Mouse (Mus musculus): ENCODE data around the gene Chrnd. TPM values are rescaled to one million over a fixed set of nuclear protein-coding genes. Genes with fewer than 3 reads are reported as not detected.

Gene Chrnd
- polyA plus RNA-seq, 1 experiment = not detected

GRCm38 (mm10) chr1:87180896-87181295, 9.5 kb upstream of the Chrnd start:
- TF ChIP-seq TAL1 (IDR thresholded peaks at IDR 0.05; ENCODE audit: low read length) = no peak
- no peak for TF ChIP-seq GATA1 (IDR thresholded peaks at IDR 0.05; ENCODE audit: low read length)
- Histone ChIP-seq H3K4me1 (ENCODE audit: control insufficient read depth) (peaks cover 4% of the 10 kb centered on the region), H3K36me3 (ENCODE audit: control insufficient read depth) (no peaks in the 10 kb centered on the region), H3K27me3 (ENCODE audit: control insufficient read depth) (peaks cover 26% of the 10 kb centered on the region), H3K4me3 (replicated peaks) (no peak overlapping the region), H3K9me3 (ENCODE audit: control insufficient read depth, low read length) (no peaks in the 10 kb centered on the region)

- H3K27me3 ChIP-seq (ENCODE audit: control insufficient read depth) = peaks cover 48% of the 10 kb centered on the region
- no peak within 1 kb of the TSS for H3K4me3 ChIP-seq (replicated peaks)
- TF ChIP-seq TAL1 (IDR thresholded peaks at IDR 0.05; ENCODE audit: low read length) (no peak), GATA1 (IDR thresholded peaks at IDR 0.05; ENCODE audit: low read length) (no peak)
- peaks cover 6% of the 10 kb centered on the region for H3K4me1 ChIP-seq (ENCODE audit: control insufficient read depth)
- H3K9me3 ChIP-seq (ENCODE audit: control insufficient read depth, low read length) = no peaks in the 10 kb centered on the region
- H3K36me3 ChIP-seq (ENCODE audit: control insufficient read depth) = no peaks in the 10 kb centered on the region
Observed at GRCm38 (mm10) chr1:87183013-87183412, 7.4 kb upstream of the Chrnd start, which contains the start of gene Prss56. Gene Prss56 (plus strand): TSS chr1:87183313.

- TF ChIP-seq GATA1 (IDR thresholded peaks at IDR 0.05; ENCODE audit: low read length) = no peak
- no peak for TF ChIP-seq TAL1 (IDR thresholded peaks at IDR 0.05; ENCODE audit: low read length)
- Histone ChIP-seq H3K4me3 (replicated peaks) (no peak overlapping the region), H3K9me3 (ENCODE audit: control insufficient read depth, low read length) (no peaks in the 10 kb centered on the region), H3K27me3 (ENCODE audit: control insufficient read depth) (peaks cover 50% of the 10 kb centered on the region), H3K36me3 (ENCODE audit: control insufficient read depth) (no peaks in the 10 kb centered on the region), H3K4me1 (ENCODE audit: control insufficient read depth) (peaks cover 6% of the 10 kb centered on the region)
Observed at GRCm38 (mm10) chr1:87183998-87184750, 6.2 kb upstream of the Chrnd start.

GRCm38 (mm10) chr1:87184751-87185139, 5.7 kb upstream of the Chrnd start:
- Histone ChIP-seq H3K36me3 (ENCODE audit: control insufficient read depth) (no peaks in the 10 kb centered on the region), H3K4me1 (ENCODE audit: control insufficient read depth) (peaks cover 6% of the 10 kb centered on the region), H3K9me3 (ENCODE audit: control insufficient read depth, low read length) (no peaks in the 10 kb centered on the region), H3K4me3 (replicated peaks) (no peak overlapping the region), H3K27me3 (ENCODE audit: control insufficient read depth) (peaks cover 50% of the 10 kb centered on the region)
- TF ChIP-seq TAL1 (IDR thresholded peaks at IDR 0.05; ENCODE audit: low read length) (no peak), GATA1 (IDR thresholded peaks at IDR 0.05; ENCODE audit: low read length) (no peak)

- Histone ChIP-seq H3K4me1 (ENCODE audit: control insufficient read depth) (peaks cover 6% of the 10 kb centered on the region), H3K4me3 (replicated peaks) (no peak overlapping the region), H3K27me3 (ENCODE audit: control insufficient read depth) (peaks cover 50% of the 10 kb centered on the region), H3K9me3 (ENCODE audit: control insufficient read depth, low read length) (no peaks in the 10 kb centered on the region), H3K36me3 (ENCODE audit: control insufficient read depth) (no peaks in the 10 kb centered on the region)
- TF ChIP-seq GATA1 (IDR thresholded peaks at IDR 0.05; ENCODE audit: low read length) (no peak), TAL1 (IDR thresholded peaks at IDR 0.05; ENCODE audit: low read length) (no peak)
Observed at GRCm38 (mm10) chr1:87185526-87185925, 4.9 kb upstream of the Chrnd start.

GRCm38 (mm10) chr1:87186261-87187036, 4.0 kb upstream of the Chrnd start:
- H3K27me3 ChIP-seq (ENCODE audit: control insufficient read depth) = peaks cover 50% of the 10 kb centered on the region
- no peak for TF ChIP-seq GATA1 (IDR thresholded peaks at IDR 0.05; ENCODE audit: low read length)
- H3K9me3 ChIP-seq (ENCODE audit: control insufficient read depth, low read length) = no peaks in the 10 kb centered on the region
- H3K36me3 ChIP-seq (ENCODE audit: control insufficient read depth) = no peaks in the 10 kb centered on the region
- H3K4me3 ChIP-seq (replicated peaks) = peak overlapping the region; percentile 36
- peaks cover 6% of the 10 kb centered on the region for H3K4me1 ChIP-seq (ENCODE audit: control insufficient read depth)

GRCm38 (mm10) chr1:87187037-87187355, 3.4 kb upstream of the Chrnd start:
- peaks cover 50% of the 10 kb centered on the region for H3K27me3 ChIP-seq (ENCODE audit: control insufficient read depth)
- TF ChIP-seq GATA1 (IDR thresholded peaks at IDR 0.05; ENCODE audit: low read length) (no peak), TAL1 (IDR thresholded peaks at IDR 0.05; ENCODE audit: low read length) (no peak)
- no peaks in the 10 kb centered on the region for H3K9me3 ChIP-seq (ENCODE audit: control insufficient read depth, low read length)
- H3K36me3 ChIP-seq (ENCODE audit: control insufficient read depth) = no peaks in the 10 kb centered on the region
- peaks cover 6% of the 10 kb centered on the region for H3K4me1 ChIP-seq (ENCODE audit: control insufficient read depth)
- H3K4me3 ChIP-seq (replicated peaks) = peak overlapping the region; percentile 36

- Histone ChIP-seq H3K36me3 (ENCODE audit: control insufficient read depth) (no peaks in the 10 kb centered on the region), H3K4me3 (replicated peaks) (no peak overlapping the region), H3K27me3 (ENCODE audit: control insufficient read depth) (no peaks in the 10 kb centered on the region; the same call in 1 of the 2 replicates), H3K4me1 (ENCODE audit: control insufficient read depth) (no peaks in the 10 kb centered on the region), H3K9me3 (ENCODE audit: control insufficient read depth, low read length) (no peaks in the 10 kb centered on the region)
- TF ChIP-seq TAL1 (IDR thresholded peaks at IDR 0.05; ENCODE audit: low read length) (no peak), GATA1 (IDR thresholded peaks at IDR 0.05; ENCODE audit: low read length) (no peak)
Observed at GRCm38 (mm10) chr1:87197296-87197695, 6.9 kb downstream of the Chrnd start.
